Mouse (Mus musculus): ENCODE data around the gene Samd4. TPM values are rescaled to one million over a fixed set of nuclear protein-coding genes. Genes with fewer than 3 reads are reported as not detected.

The Samd4 gene
- polyA plus RNA-seq, 1 experiment from 2014 or later: 17.9 TPM

GRCm38 (mm10) chr14:46955109-46955508, 72.5 kb downstream of the Samd4 start:
- WGBS: 69% methylated on average over 2 of the region's 2 CpGs
- peaks cover 64% of the 10 kb centered on the region for H3K4me1 ChIP-seq (replicated peaks)
- H3K27me3 ChIP-seq (replicated peaks): no peaks in the 10 kb centered on the region
- peak overlapping the region; percentile 51; the same call in 1 of the 2 replicates for H3K27ac ChIP-seq (ENCODE audit: poor library complexity, severe bottlenecking)
- H3K9ac ChIP-seq: no peak overlapping the region
- peaks cover 7% of the 10 kb centered on the region; the same call in 1 of the 2 replicates for H3K36me3 ChIP-seq
- H3K9me3 ChIP-seq (replicated peaks): no peaks in the 10 kb centered on the region
- no peak for ATAC-seq (ENCODE audit: insufficient number of reproducible peaks, low FRiP score)
- H3K4me2 ChIP-seq: no peak overlapping the region
- H3K4me3 ChIP-seq: no peak overlapping the region

GRCm38 (mm10) chr14:46955574-46956043, 73.0 kb downstream of the Samd4 start:
- no peak overlapping the region for H3K27ac ChIP-seq (ENCODE audit: poor library complexity, severe bottlenecking)
- 27% methylated on average over 9 of the region's 9 CpGs for WGBS
- H3K4me3 ChIP-seq: no peak overlapping the region
- no peak for ATAC-seq (ENCODE audit: insufficient number of reproducible peaks, low FRiP score)
- H3K9ac ChIP-seq: no peak overlapping the region
- H3K9me3 ChIP-seq (replicated peaks): no peaks in the 10 kb centered on the region
- H3K4me2 ChIP-seq: 0 out of 2 replicates have a peak overlapping the region, but pooled peaks have one; percentile 0
- peaks cover 7% of the 10 kb centered on the region; the same call in 1 of the 2 replicates for H3K36me3 ChIP-seq
- no peaks in the 10 kb centered on the region for H3K27me3 ChIP-seq (replicated peaks)
- peaks cover 59% of the 10 kb centered on the region for H3K4me1 ChIP-seq (replicated peaks)

GRCm38 (mm10) chr14:46956121-46956520, 73.5 kb downstream of the Samd4 start:
- Histone ChIP-seq H3K4me3 (no peak overlapping the region), H3K36me3 (peaks cover 7% of the 10 kb centered on the region; the same call in 1 of the 2 replicates), H3K4me1 (replicated peaks) (peaks cover 54% of the 10 kb centered on the region), H3K27ac (ENCODE audit: poor library complexity, severe bottlenecking) (no peak overlapping the region), H3K27me3 (replicated peaks) (no peaks in the 10 kb centered on the region), H3K9me3 (replicated peaks) (no peaks in the 10 kb centered on the region), H3K4me2 (no peak overlapping the region), H3K9ac (no peak overlapping the region)
- no peak for ATAC-seq (ENCODE audit: insufficient number of reproducible peaks, low FRiP score)
- WGBS: 57% methylated on average over 7 of the region's 7 CpGs

GRCm38 (mm10) chr14:46959166-46959721, 76.6 kb downstream of the Samd4 start:
- Histone ChIP-seq H3K27ac (ENCODE audit: poor library complexity, severe bottlenecking) (no peak overlapping the region), H3K36me3 (peaks cover 10% of the 10 kb centered on the region; the same call in 1 of the 2 replicates), H3K4me2 (no peak overlapping the region), H3K4me1 (replicated peaks) (peaks cover 35% of the 10 kb centered on the region), H3K9me3 (replicated peaks) (no peaks in the 10 kb centered on the region), H3K4me3 (no peak overlapping the region), H3K9ac (no peak overlapping the region), H3K27me3 (replicated peaks) (no peaks in the 10 kb centered on the region)
- 77% methylated on average over 7 of the region's 7 CpGs for WGBS
- ATAC-seq (ENCODE audit: insufficient number of reproducible peaks, low FRiP score): no peak

GRCm38 (mm10) chr14:46959831-46960230, 77.2 kb downstream of the Samd4 start:
- WGBS: 85% methylated on average over 2 of the region's 2 CpGs
- H3K36me3 ChIP-seq: peaks cover 10% of the 10 kb centered on the region; the same call in 1 of the 2 replicates

GRCm38 (mm10) chr14:46962832-46963231, 80.2 kb downstream of the Samd4 start:
- no peak overlapping the region for H3K4me2 ChIP-seq
- WGBS: 80% methylated on average over 5 of the region's 5 CpGs
- no peaks in the 10 kb centered on the region for H3K9me3 ChIP-seq (replicated peaks)
- H3K4me1 ChIP-seq (replicated peaks): peaks cover 44% of the 10 kb centered on the region
- ATAC-seq (ENCODE audit: insufficient number of reproducible peaks, low FRiP score): no peak
- H3K4me3 ChIP-seq: no peak overlapping the region
- H3K9ac ChIP-seq: no peak overlapping the region
- H3K36me3 ChIP-seq: 0 out of 2 replicates have a peak, but pooled peaks cover 3% of the 10 kb centered on the region
- H3K27me3 ChIP-seq (replicated peaks): no peaks in the 10 kb centered on the region
- H3K27ac ChIP-seq (ENCODE audit: poor library complexity, severe bottlenecking): no peak overlapping the region

More at GRCm38 (mm10) chr14:46959831-46960230, 77.2 kb downstream of the Samd4 start:
- ATAC-seq (ENCODE audit: insufficient number of reproducible peaks, low FRiP score): no peak
- no peak overlapping the region for H3K4me3 ChIP-seq
- no peak overlapping the region for H3K4me2 ChIP-seq
- H3K4me1 ChIP-seq (replicated peaks): peaks cover 39% of the 10 kb centered on the region
- H3K9ac ChIP-seq: no peak overlapping the region
- no peaks in the 10 kb centered on the region for H3K9me3 ChIP-seq (replicated peaks)
- no peaks in the 10 kb centered on the region for H3K27me3 ChIP-seq (replicated peaks)
- H3K27ac ChIP-seq (ENCODE audit: poor library complexity, severe bottlenecking): no peak overlapping the region

- Histone ChIP-seq H3K4me1 (replicated peaks) (peaks cover 47% of the 10 kb centered on the region), H3K27ac (ENCODE audit: poor library complexity, severe bottlenecking) (no peak overlapping the region), H3K9me3 (replicated peaks) (no peaks in the 10 kb centered on the region), H3K4me2 (no peak overlapping the region), H3K36me3 (0 out of 2 replicates have a peak, but pooled peaks cover 3% of the 10 kb centered on the region), H3K4me3 (no peak overlapping the region), H3K27me3 (replicated peaks) (no peaks in the 10 kb centered on the region), H3K9ac (peak overlapping the region; percentile 20)
- ATAC-seq (ENCODE audit: insufficient number of reproducible peaks, low FRiP score): no peak
- 94% methylated on average over 2 of the region's 2 CpGs for WGBS
Measured at GRCm38 (mm10) chr14:46964074-46964872, 81.6 kb downstream of the Samd4 start.

GRCm38 (mm10) chr14:46966206-46966605, 83.6 kb downstream of the Samd4 start:
- Histone ChIP-seq H3K36me3 (peaks cover 8% of the 10 kb centered on the region; the same call in 1 of the 2 replicates), H3K4me3 (0 out of 2 replicates have a peak overlapping the region, but pooled peaks have one; percentile 9), H3K4me2 (peak overlapping the region; percentile 54), H3K9ac (peak overlapping the region; percentile 54; the same call in 1 of the 2 replicates), H3K4me1 (replicated peaks) (peaks cover 60% of the 10 kb centered on the region), H3K9me3 (replicated peaks) (no peaks in the 10 kb centered on the region), H3K27ac (ENCODE audit: poor library complexity, severe bottlenecking) (peak overlapping the region; percentile 68), H3K27me3 (replicated peaks) (no peaks in the 10 kb centered on the region)
- WGBS: 13% methylated on average over 10 of the region's 10 CpGs
- peak; percentile 70 for ATAC-seq (ENCODE audit: insufficient number of reproducible peaks, low FRiP score)

- Histone ChIP-seq H3K27me3 (replicated peaks) (no peaks in the 10 kb centered on the region), H3K27ac (ENCODE audit: poor library complexity, severe bottlenecking) (peak overlapping the region; percentile 13), H3K4me2 (no peak overlapping the region), H3K9me3 (replicated peaks) (no peaks in the 10 kb centered on the region), H3K4me3 (no peak overlapping the region), H3K36me3 (peaks cover 5% of the 10 kb centered on the region; the same call in 1 of the 2 replicates), H3K4me1 (replicated peaks) (peaks cover 67% of the 10 kb centered on the region), H3K9ac (0 out of 2 replicates have a peak overlapping the region, but pooled peaks have one; percentile 7)
- 62% methylated on average over 11 of the region's 11 CpGs for WGBS
- ATAC-seq (ENCODE audit: insufficient number of reproducible peaks, low FRiP score): no peak
Measured at GRCm38 (mm10) chr14:46968046-46968445, 85.4 kb downstream of the Samd4 start.

GRCm38 (mm10) chr14:46970673-46971072, 88.0 kb downstream of the Samd4 start:
- 66% methylated on average over 3 of the region's 3 CpGs for WGBS
- peaks cover 5% of the 10 kb centered on the region; the same call in 1 of the 2 replicates for H3K36me3 ChIP-seq
- no peak overlapping the region for H3K4me2 ChIP-seq
- H3K27ac ChIP-seq (ENCODE audit: poor library complexity, severe bottlenecking): no peak overlapping the region
- ATAC-seq (ENCODE audit: insufficient number of reproducible peaks, low FRiP score): no peak
- H3K9ac ChIP-seq: no peak overlapping the region
- H3K4me1 ChIP-seq (replicated peaks): peaks cover 59% of the 10 kb centered on the region
- H3K27me3 ChIP-seq (replicated peaks): no peaks in the 10 kb centered on the region
- no peak overlapping the region for H3K4me3 ChIP-seq
- H3K9me3 ChIP-seq (replicated peaks): no peaks in the 10 kb centered on the region

GRCm38 (mm10) chr14:46971802-46972201, 89.1 kb downstream of the Samd4 start:
- Histone ChIP-seq H3K4me2 (no peak overlapping the region), H3K36me3 (peaks cover 5% of the 10 kb centered on the region; the same call in 1 of the 2 replicates), H3K9me3 (replicated peaks) (no peaks in the 10 kb centered on the region), H3K9ac (no peak overlapping the region), H3K27me3 (replicated peaks) (no peaks in the 10 kb centered on the region), H3K27ac (ENCODE audit: poor library complexity, severe bottlenecking) (no peak overlapping the region), H3K4me3 (no peak overlapping the region), H3K4me1 (replicated peaks) (peaks cover 59% of the 10 kb centered on the region)
- ATAC-seq (ENCODE audit: insufficient number of reproducible peaks, low FRiP score): no peak
- WGBS: 74% methylated on average over 2 of the region's 2 CpGs

Data from heart, embryonic 12.5 days (tissue).